Mouse (Mus musculus) brain, embryonic 14.5 days (tissue): ENCODE measurements at regions not wholly inside any gene's neighbourhood (a gene's known extent, or its start where the extent isn't known, plus 50 kb on each side); places are given as distances from the start of the nearest gene placed in this dataset.

Experiments used
- CTCF ChIP-seq: fragments of 200-500 bp; IDR thresholded peaks from 2 replicates; pipeline ENCODE4 v1.5.1; 2012; ENCODE audit warnings: inconsistent platforms, mild to moderate bottlenecking, moderate library complexity, borderline replicate concordance; ENCODE audit not compliant: insufficient read depth, insufficient read length; ENCODE audit errors: extremely low read depth
- POLR2A ChIP-seq: fragments of 200-500 bp; IDR thresholded peaks from 2 replicates; pipeline ENCODE4 v1.6.1; 2012; ENCODE audit warnings: mild to moderate bottlenecking, inconsistent platforms, borderline replicate concordance; ENCODE audit not compliant: poor library complexity, insufficient read depth, insufficient read length, severe bottlenecking; ENCODE audit errors: extremely low read depth

- TF ChIP-seq POLR2A = no peak
- no peak for TF ChIP-seq CTCF
Observed at GRCm38 (mm10) chr17:79772219-79772618, 57.4 kb upstream of the Cyp1b1 start.
